13 mouse cellular contexts compared by ENCODE assay signal in genomic region chr7:68026076-68026475, GRCm38 (mm10).
DNase-seq lines count a peak whose midpoint lies in the region; ATAC-seq and TF ChIP-seq lines count a peak whose summit lies in the region.
"Had no signal": no experiment of that assay in that cellular context is flagged by ENCODE, and none has a peak within 500 bp of the region (broad histone marks: within the 10 kb centered on the region; RNA-seq: fewer than 3 reads in every experiment).

No protein-coding gene starts in this region.

- no peaks in the 10 kb centered on the region for H3K9me3 ChIP-seq in forebrain, postnatal 0 days (ENCODE audit: low read length)
- no peaks in the 10 kb centered on the region for H3K9me3 ChIP-seq in kidney, postnatal 0 days (replicated peaks; ENCODE audit: low read length)

- WGBS in forebrain, postnatal 0 days: 33% methylated on average over 9 of the region's 9 CpGs
- 56% methylated on average over 9 of the region's 9 CpGs for WGBS in kidney, postnatal 0 days

- H3K36me3 ChIP-seq in forebrain, postnatal 0 days (ENCODE audit: insufficient read depth): no peaks in the 10 kb centered on the region
- 0 out of 2 replicates have a peak, but pooled peaks cover 3% of the 10 kb centered on the region for H3K36me3 ChIP-seq in kidney, postnatal 0 days (ENCODE audit: insufficient read depth, low read length)

- H3K27me3 ChIP-seq in forebrain, postnatal 0 days (ENCODE audit: insufficient read depth, low read length): no peaks in the 10 kb centered on the region
- no peaks in the 10 kb centered on the region for H3K27me3 ChIP-seq in kidney, postnatal 0 days (ENCODE audit: insufficient read depth, low read length)

- H3K4me1 ChIP-seq in forebrain, postnatal 0 days (ENCODE audit: insufficient read depth): peaks cover 17% of the 10 kb centered on the region; the same call in 1 of the 2 replicates
- peaks cover 56% of the 10 kb centered on the region for H3K4me1 ChIP-seq in kidney, postnatal 0 days (replicated peaks; ENCODE audit: insufficient read depth, low read length)

- H3K4me3 ChIP-seq in forebrain, postnatal 0 days (ENCODE audit: low read depth, low read length): no peak overlapping the region
- no peak overlapping the region for H3K4me3 ChIP-seq in kidney, postnatal 0 days (replicated peaks; ENCODE audit: low read depth, low read length)

- H3K9ac ChIP-seq in forebrain, postnatal 0 days: no peak overlapping the region
- no peak overlapping the region for H3K9ac ChIP-seq in kidney, postnatal 0 days (ENCODE audit: low read depth, low read length)

- TF ChIP-seq CTCF in forebrain, postnatal 0 days (IDR thresholded peaks at IDR 0.05; ENCODE audit: low read depth): no peak
- no peak for TF ChIP-seq CTCF in kidney, postnatal 0 days (IDR thresholded peaks at IDR 0.05; ENCODE audit: low read depth)

- intact Hi-C loops in left cerebral cortex, postnatal 14 days (cut with DNase I): no loop called here

- peak; percentile 48 for ATAC-seq in frontal cortex, adult (ENCODE audit: low TSS enrichment)
- ATAC-seq in forebrain, postnatal 0 days: peak; percentile 71
- no peak for ATAC-seq in kidney, postnatal 0 days (replicated peaks; ENCODE audit: low FRiP score, low read depth)

- no peak for DNase-seq in frontal cortex, postnatal 10 days (ENCODE audit: low spot score in 2 of 2)
- peak; percentile 34 to 51 for DNase-seq in left cerebral cortex, postnatal 14 days (ENCODE audit: low spot score in 2 of 2)
- DNase-seq in left cerebral cortex, adult 9 months (ENCODE audit: low spot score in 2 of 2): no peak
- peak; percentile 12 for DNase-seq in forebrain, postnatal 0 days
- DNase-seq in kidney, postnatal 0 days (ENCODE audit: low spot score): no peak
- DNase-seq in B cell, adult 2 months: no peak
- no peak for DNase-seq in retina, embryonic 14.5 days (ENCODE audit: low spot score)
- DNase-seq: adrenal gland, postnatal 25 days; cerebellum, postnatal 10 days; heart, postnatal 10 days; spleen, adult 18-20 months had no signal

- H3K27ac ChIP-seq in forebrain, postnatal 0 days (ENCODE audit: low read depth, low read length): no peak overlapping the region
- H3K27ac ChIP-seq in kidney, postnatal 0 days: peak overlapping the region; percentile 47; the same call in 1 of the 2 replicates
- H3K27ac ChIP-seq: macrophage had no signal

- no peak overlapping the region for H3K4me2 ChIP-seq in forebrain, postnatal 0 days (ENCODE audit: low read depth)
- H3K4me2 ChIP-seq in kidney, postnatal 0 days (ENCODE audit: low read length): no peak overlapping the region

Comparison
In these comparisons a context has a peak if more than half of its experiments do, and no peak if none do; other contexts are left out.
1. DNase-seq: peak in left cerebral cortex, postnatal 14 days (2 of 2) and forebrain, postnatal 0 days (single experiment); none in frontal cortex, postnatal 10 days (0 of 2), left cerebral cortex, adult 9 months (0 of 2), kidney, postnatal 0 days (single experiment), B cell, adult 2 months (0 of 2) and retina, embryonic 14.5 days (single experiment).